Mouse (Mus musculus) liver (tissue): ENCODE measurements around the gene Rbm34.
A peak's percentile ranks its signal among the peaks of the same experiment; 100 is the strongest.

ENCODE experiments used
- DNase-seq: peaks from one replicate; pipeline ENCODE4 v3.0.0-alpha.2; 2020; ENCODE audit warnings: mixed read lengths

Gene Rbm34

DNA sequence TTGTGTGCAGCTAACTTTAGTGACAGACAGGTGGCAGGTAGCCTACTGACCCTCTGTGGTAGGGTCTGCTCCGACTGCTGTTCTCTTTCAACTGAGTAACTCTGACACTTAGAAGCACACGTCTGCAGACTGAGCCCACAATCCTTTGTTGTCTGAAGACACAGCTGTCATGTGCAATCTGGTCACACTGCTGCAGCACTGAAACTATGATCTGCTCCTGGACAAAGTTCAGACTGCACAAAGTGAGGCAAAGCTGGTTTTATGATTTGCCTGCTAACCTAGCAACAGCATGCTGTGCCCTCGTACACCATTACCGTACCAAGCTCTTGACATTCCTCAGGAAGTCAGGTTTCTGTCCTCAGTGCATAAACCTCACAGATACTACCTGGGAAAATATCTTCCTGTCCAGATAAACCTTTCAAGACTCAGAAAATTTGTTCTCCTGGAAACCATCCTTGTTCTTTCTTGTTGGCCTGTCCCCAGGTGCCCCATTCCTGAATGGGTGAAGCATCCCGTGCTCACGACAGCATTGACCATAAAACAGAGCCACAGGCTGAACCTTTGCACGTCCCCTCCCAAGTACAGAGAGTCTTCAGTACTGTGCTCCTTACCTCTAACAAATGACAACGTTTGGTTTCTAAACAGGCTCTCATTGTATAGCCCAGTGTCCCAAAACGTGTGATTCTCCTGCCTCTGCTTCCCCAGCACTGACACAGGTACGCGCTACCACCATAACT, 18.8 kb downstream of the Rbm34 start:
- no peak for DNase-seq

- no peak for DNase-seq
Measured at GRCm38 (mm10) chr8:126949527-126949926, 21.3 kb downstream of the Rbm34 start.

GRCm38 (mm10) chr8:126946444-126946843, 24.4 kb downstream of the Rbm34 start:
- no peak for DNase-seq

DNA sequence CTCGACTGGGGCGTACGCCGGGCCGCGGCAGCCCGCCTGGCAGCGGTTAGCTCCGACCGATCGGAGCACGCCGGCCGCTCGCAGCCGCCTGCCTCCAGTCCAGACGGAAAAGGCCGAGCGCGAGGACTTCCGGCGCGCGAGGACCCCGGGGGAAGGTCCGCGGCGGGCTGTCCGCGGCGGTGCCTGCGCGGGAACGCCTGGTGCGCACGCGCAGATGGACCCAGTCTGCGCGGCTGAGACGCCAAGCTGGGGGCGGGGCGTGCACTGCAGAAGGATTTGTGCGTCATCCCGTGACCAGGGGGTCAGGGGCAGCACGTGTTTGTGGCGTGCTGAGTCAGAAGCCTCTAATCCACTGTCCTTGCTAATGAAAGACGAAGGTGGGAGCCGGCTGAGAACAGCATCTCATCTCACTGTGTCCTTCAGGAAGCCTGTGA, 25.1 kb downstream of the Rbm34 start, which contains the start of gene Tomm20:
Tomm20 (minus strand) TSS at position 115 of the 434 bp plus-strand sequence.
- peak; percentile 95 for DNase-seq

- peak; percentile 38 for DNase-seq
Measured at GRCm38 (mm10) chr8:126944781-126945691, 25.8 kb downstream of the Rbm34 start.

DNA sequence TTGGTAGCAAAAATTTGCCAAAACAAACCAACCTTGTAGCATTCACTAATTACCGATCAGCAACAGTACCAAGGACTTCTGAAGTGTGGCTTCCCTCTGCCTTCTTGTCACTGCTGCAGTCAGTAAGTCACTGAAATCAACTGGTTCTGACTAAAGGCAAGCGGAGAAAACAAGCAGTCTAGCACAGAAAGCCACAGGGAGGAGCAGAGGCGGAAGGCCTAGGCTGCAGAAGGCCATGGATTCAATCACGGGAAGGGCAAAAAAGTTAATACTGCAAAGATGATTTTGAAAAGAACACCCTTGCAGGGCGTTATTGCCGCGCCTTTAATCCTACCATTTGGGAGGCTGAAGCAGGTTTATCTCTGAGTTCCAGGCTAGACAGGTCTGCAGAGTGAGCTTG, 27.3 kb downstream of the Rbm34 start:
- DNase-seq: no peak

- DNase-seq: no peak
Measured at GRCm38 (mm10) chr8:126937337-126937736, 33.5 kb downstream of the Rbm34 start.

- DNase-seq: no peak
Measured at GRCm38 (mm10) chr8:126935932-126936331, 34.9 kb downstream of the Rbm34 start.

GRCm38 (mm10) chr8:126935387-126935786, 35.5 kb downstream of the Rbm34 start:
- DNase-seq: no peak

- DNase-seq: no peak
Measured at GRCm38 (mm10) chr8:126932656-126933055, 38.2 kb downstream of the Rbm34 start.

GRCm38 (mm10) chr8:126932249-126932648, 38.6 kb downstream of the Rbm34 start:
- DNase-seq: no peak

- DNase-seq: no peak
Measured at GRCm38 (mm10) chr8:126931720-126932119, 39.2 kb downstream of the Rbm34 start.

DNA sequence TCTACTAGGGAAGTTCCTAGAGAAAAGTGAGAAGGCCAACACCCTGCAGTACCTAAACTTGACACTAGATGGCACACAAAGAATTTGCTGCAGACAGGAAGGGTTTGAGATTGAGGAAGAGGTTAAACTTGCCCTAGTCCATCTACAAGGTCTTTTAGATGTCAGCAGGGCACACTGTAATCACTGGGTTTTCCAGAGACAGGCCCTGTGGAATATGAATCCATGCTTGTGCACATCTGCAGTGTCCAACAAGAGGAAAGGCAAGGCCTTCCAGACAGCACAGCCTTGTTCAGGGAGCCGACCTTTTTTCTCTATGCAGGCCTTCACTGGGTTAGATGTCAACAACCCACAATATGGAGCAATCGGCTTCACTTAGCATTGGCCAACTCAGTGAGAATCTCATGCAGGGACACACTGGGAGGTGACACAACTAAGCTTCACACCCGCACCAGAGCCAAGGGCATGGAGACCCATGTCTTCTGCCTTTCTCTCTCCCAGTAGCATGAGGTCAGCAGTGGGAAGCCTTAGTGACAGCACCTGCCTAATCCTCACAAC, 41.2 kb downstream of the Rbm34 start:
- DNase-seq: peak; percentile 53

DNA sequence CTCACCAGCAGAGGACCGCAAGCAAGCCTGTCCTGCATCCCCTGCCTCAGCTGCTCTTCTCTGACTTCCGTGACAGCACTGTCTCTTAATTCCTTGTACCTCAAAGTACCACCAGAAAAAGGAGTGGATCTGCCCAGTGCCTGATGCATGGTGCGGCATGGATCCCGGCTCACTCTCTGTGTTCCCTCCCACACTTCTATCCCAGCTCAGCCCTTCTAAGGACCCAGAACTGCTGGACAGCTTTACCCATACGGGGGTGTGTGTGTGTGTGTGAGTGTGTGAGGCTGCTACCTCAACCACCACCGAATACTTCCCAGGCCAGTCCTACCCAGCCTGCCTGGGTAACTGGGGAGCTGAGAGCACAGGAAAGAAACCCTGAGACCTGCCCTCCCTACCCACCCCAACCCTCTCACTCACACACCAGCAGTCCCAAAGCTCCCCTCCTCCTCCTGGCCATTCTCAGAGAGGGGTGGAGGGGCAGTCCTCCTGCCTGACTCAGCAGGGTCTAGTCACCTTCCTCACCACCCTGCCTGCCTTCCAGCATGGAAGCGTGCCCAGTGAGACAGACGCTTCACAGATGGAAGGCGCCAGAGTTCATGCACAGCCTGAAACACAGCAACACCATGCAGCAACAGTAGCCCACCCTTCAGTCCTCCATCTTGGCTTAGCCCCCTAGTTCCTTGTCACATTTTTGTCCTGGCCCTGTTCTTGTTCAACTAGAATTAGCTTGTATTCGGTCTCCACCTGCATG, 41.9 kb downstream of the Rbm34 start:
- DNase-seq: no peak

DNA sequence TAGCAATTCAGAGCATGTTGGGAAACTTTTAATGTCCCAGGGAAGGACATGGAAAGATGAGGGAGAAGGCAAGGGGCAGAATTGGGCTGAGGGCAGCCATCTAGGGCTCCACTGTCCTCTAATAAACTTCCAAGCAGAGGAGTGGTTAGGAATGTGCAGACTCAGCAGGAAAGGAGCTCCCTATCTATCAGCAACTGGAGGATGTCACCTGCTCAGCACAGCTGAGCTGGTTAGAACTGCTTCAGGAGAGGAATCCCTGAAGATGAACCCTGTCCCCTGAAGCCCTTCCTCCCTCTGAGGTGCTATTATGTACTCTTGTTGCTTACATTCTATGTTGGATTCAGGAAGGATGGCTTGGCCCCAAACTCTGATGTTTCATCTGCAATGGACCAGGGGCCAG, 42.8 kb downstream of the Rbm34 start:
- DNase-seq: no peak

DNA sequence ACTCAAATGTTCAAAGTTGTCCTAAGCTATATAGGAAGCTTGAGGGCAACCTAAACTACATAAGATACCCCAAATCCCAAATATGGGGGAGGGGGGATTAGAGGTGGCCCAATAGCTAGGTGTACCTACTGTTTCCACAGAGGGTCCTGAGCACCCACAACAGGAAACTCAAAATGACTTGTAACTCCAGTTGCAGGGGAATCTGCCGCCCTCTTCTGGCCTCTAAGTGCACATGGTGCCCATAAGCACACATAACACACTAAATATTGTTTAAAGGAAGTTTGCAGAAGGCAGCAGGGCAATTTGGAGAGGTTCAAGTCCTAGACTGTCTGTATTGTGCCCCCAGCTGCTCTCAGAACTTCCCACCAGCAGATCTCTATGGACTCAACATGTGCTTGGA, 43.8 kb downstream of the Rbm34 start:
- DNase-seq: no peak

DNA sequence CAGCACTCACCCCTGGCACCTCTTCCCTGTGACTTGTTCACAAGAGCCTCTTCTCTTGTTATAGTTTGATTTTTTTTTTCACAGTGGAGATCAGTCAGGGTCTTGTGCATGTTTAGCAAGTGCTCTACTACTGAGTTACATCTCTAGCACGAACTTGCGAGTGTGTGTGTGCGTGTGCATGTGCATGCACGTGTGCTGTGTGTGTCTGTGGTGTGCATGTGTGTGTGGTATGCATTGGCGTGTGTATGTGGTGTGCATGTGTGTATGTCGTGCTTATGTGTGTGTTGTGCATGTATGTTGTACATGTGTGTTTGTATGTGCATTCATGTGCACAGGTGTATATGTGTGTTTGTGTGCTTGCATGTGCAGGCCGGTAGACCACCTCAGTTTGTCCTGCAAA, 47.9 kb downstream of the Rbm34 start:
- no peak for DNase-seq

GRCm38 (mm10) chr8:126921432-126921831, 49.4 kb downstream of the Rbm34 start:
- DNase-seq: no peak

DNA sequence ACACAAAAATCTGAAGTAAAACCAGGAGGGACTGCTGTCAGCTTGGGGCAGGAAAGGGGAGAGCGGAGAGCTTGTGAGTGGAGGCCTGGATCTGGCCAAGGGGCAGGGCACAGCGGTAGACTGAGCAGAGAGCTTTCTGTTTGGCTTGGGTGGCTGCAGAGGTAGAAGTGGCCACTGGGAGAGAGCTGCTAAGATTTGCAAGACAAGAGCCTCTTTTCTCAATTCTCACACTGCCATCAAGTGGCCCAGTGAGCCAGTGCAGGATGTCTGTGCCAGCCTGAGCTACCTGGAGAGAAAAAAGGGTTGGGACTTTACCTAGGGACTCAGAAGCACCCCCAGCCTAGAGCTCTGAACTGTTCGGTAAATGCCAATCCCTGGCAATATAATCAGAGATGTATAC, 50.0 kb downstream of the Rbm34 start:
- peak; percentile 53 for DNase-seq

- DNase-seq: no peak
Measured at GRCm38 (mm10) chr8:126920386-126920785, 50.5 kb downstream of the Rbm34 start.

DNA sequence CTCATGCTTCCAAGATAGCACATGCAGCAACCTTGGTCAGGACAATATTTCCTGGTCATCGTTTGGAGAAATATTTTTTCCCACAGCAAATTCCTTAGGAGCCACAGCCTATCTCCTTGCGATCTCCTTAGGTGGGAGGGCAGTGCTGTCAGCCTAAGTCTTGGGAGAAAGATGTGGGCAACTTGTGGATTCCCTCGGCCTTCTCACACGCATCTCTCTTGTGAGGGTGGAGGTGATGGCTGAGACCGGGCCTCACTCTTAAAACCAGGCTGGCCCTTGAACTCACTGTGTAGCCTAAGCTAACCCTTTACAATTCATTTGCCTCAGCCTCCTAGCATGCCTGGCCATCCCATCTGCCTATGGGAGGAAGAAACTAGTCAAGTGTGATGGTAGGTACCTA, 51.2 kb downstream of the Rbm34 start:
- DNase-seq: no peak

- no peak for DNase-seq
Measured at GRCm38 (mm10) chr8:126919255-126919654, 51.6 kb downstream of the Rbm34 start.

DNA sequence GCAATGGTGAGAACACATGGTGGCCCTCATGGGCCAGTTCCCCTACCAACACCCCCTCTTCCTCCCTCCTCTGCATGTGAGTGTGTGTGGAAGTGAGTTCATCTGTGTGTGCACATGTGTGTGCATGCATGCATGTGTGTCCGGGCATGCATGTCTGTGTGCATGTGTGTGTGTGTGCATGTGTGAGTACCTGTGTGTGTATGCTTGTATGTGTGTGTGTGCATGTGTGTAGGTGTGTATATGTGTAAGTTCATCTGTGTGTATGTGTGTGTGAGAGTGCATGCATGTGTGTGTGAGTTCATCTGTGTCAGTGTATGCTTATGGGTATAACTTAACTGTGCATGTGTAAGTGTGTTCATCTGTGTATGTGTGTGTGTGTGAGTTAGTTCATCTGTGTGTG, 52.5 kb downstream of the Rbm34 start:
- DNase-seq: no peak
